Mouse (Mus musculus) heart, adult 2 months (tissue): ENCODE results near the gene Tfap4. TPM values are rescaled to one million over a fixed set of nuclear protein-coding genes. Genes with fewer than 3 reads are reported as not detected.

Experiments used
- DNase-seq, 2 experiments: peaks; one replicate each; pipeline ENCODE4 v3.0.0; 2021
- H3K27ac ChIP-seq: fragments of 200-600 bp; 2 replicates; pipeline ENCODE4 v1.8.1; 2022
- H3K27me3 ChIP-seq: fragments of 200-500 bp; 2 replicates; pipeline ENCODE4 v1.6.1; 2012; ENCODE audit warnings: mild to moderate bottlenecking, low read length, inconsistent platforms, mixed read lengths; ENCODE audit not compliant: control insufficient read depth, insufficient read depth
- H3K36me3 ChIP-seq: fragments of 200-500 bp; 2 replicates; pipeline ENCODE4 v1.6.1; 2012; ENCODE audit warnings: low read length, inconsistent platforms; ENCODE audit not compliant: control insufficient read depth, insufficient read depth
- H3K4me1 ChIP-seq: fragments of 200-500 bp; 2 replicates; pipeline ENCODE4 v1.6.1; 2011; ENCODE audit warnings: low read length; ENCODE audit not compliant: control insufficient read depth, insufficient read depth
- H3K4me3 ChIP-seq: fragments of 200-600 bp; 2 replicates; pipeline ENCODE4 v1.8.1; 2022
- H3K79me2 ChIP-seq: fragments of 200-500 bp; replicated peaks from 2 replicates; pipeline ENCODE4 v1.6.1; 2012; ENCODE audit warnings: mild to moderate bottlenecking, inconsistent platforms, low read length, moderate library complexity, mixed read lengths; ENCODE audit not compliant: control insufficient read depth, insufficient read depth
- H3K9ac ChIP-seq: fragments of 200-500 bp; 2 replicates; pipeline ENCODE4 v1.6.1; 2012; ENCODE audit warnings: low read depth, mild to moderate bottlenecking, control low read depth, inconsistent platforms, low read length, mixed read lengths
- CTCF ChIP-seq: fragments of 200-600 bp; IDR thresholded peaks from 2 replicates; pipeline ENCODE4 v1.8.1; 2022; ENCODE audit warnings: antibody characterized with exemption, mild to moderate bottlenecking, moderate library complexity
- EP300 ChIP-seq: fragments of 200-500 bp; IDR thresholded peaks from 2 replicates; pipeline ENCODE4 v1.6.1; 2011; ENCODE audit warnings: low read depth, low read length, control low read depth; ENCODE audit not compliant: insufficient read depth
- POLR2A ChIP-seq: fragments of 200-500 bp; IDR thresholded peaks from 2 replicates; pipeline ENCODE4 v1.6.1; 2011; ENCODE audit warnings: mild to moderate bottlenecking, low read depth, low read length, control low read depth; ENCODE audit not compliant: insufficient read depth
- WGBS: fragments of 180-500 bp; shearing (Covaris S2); methylation state at CpG from one replicate; pipeline ENCODE4 v1.1.7; 2018; 5-methylcytosine and 5-hydroxymethylcytosine counted together
- intact Hi-C: fragments of 180-260 bp; cut with DNase I; formaldehyde crosslinking; loops from one replicate; pipeline ENCODE4 v1.15.1; 2025
- polyA plus RNA-seq: library from polyadenylated mRNA; depleted of rRNA; stranded (reverse); fragments of >200 nt; gene quantifications from 2 replicates; pipeline ENCODE4 v1.2.3, GENCODE M21; 2012
- total RNA-seq, 2 experiments: library from RNA; stranded (reverse); gene quantifications; 2 replicates each; pipeline ENCODE4 v1.2.3; 2021

Gene Tfap4
- total and polyA plus RNA-seq, 3 experiments, result 2.4 to 3.4 (median 3.2) TPM

DNA sequence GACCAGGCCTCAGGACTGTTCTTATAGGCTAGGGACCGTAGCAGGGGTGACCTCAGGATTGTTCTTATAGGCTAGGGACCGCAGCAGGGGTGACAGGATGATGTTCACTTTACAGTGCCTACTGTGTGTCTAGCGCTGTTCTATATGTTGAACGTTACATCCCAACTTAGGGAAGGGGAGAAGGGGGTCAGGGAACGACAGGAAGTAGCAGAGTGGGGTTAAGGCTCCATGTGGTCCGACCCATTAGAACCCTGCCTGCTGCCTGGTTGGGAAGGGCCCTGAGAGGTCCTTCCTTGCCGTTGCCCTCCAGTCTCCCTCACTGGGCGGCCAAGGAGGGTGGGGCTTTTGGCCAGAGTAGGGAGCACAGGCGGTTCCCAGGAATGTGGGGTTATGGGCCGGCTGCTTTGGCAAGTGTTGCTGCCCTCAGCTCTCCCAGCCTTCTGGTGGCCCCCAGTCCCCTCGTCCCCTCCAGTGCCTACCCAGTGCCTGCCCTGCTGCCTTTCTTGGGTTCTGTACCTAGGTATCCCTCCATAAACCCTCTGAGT lies 44.7 kb upstream of the Tfap4 start:
- H3K79me2 ChIP-seq, result no peaks in the 10 kb centered on the region; the same call in 1 of the 2 replicates
- H3K36me3 ChIP-seq, result no peaks in the 10 kb centered on the region
- intact Hi-C loops, result no loop called here
- H3K4me1 ChIP-seq, result peaks cover 22% of the 10 kb centered on the region
- H3K27ac ChIP-seq, result no peak overlapping the region
- no peak for DNase-seq
- 68% methylated on average over 11 of the region's 11 CpGs for WGBS
- no peaks in the 10 kb centered on the region for H3K27me3 ChIP-seq
- H3K9ac ChIP-seq, result no peak overlapping the region
- TF ChIP-seq CTCF (no peak), POLR2A (no peak), EP300 (no peak)
- H3K4me3 ChIP-seq, result no peak overlapping the region

DNA sequence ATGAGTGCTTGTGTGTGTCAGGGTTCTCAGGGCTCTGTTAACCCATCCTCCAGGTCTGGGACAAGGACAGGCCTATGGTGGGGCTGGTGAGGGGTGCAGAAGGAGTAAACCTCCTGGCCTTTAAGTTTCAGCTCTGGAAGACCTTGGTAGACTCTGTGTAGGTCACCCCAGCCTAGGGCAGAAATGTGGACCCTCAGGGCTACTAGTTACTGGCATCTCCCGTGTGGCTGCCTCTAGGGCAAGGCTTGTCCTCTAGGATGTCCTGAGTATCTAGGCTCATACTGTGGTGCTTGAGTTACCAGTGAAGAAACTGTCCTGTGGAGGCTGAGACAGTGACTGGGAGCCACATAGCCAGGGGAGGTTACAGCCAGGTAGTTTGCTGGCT lies 43.8 kb upstream of the Tfap4 start:
- H3K4me1 ChIP-seq, result peaks cover 22% of the 10 kb centered on the region
- no peak overlapping the region for H3K4me3 ChIP-seq
- no peak overlapping the region for H3K9ac ChIP-seq
- no peak for DNase-seq
- intact Hi-C loops, result no loop called here
- no peaks in the 10 kb centered on the region for H3K36me3 ChIP-seq
- H3K27ac ChIP-seq, result no peak overlapping the region
- no peaks in the 10 kb centered on the region; the same call in 1 of the 2 replicates for H3K79me2 ChIP-seq
- 52% methylated on average over 1 of the region's 1 CpGs for WGBS
- TF ChIP-seq EP300 (no peak), CTCF (no peak), POLR2A (no peak)
- H3K27me3 ChIP-seq, result no peaks in the 10 kb centered on the region

DNA sequence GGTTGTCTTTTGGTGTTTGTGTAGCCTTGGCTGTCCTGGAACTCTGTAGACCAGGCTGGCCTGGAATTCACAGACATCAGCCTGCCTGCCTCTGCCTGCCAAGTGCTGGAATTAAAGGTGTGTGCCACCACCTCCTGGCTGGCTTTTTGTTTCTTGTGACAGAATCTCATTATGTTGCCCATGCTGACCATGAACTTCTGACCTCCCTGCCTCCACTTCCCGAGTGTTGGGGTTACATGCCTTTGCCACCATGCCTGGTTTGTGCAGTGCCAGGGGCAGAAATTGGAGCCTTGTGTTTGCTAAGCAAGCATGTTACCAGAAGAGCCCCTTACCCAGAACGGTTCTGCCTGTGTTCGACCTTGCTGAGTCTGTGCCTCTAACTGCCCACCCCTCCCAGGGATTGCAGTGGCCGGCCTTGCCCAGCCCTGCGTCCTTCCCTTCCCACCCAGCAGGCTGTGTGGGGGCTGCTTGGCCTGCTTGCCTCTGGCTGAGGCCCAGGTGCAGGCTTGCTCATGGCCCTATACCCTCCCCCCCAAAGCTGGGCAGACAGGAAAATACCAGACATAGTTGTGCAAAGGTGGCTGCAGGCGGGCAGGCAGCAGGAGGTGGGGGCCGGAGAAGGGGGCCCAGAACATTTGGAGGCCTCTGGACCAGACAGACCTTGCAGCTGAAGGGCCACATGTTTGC lies 43.3 kb upstream of the Tfap4 start:
- H3K4me3 ChIP-seq, result no peak overlapping the region
- intact Hi-C loops, result no loop called here
- no peaks in the 10 kb centered on the region for H3K27me3 ChIP-seq
- peaks cover 22% of the 10 kb centered on the region for H3K4me1 ChIP-seq
- no peak for DNase-seq
- no peak overlapping the region for H3K27ac ChIP-seq
- TF ChIP-seq POLR2A (no peak), CTCF (no peak), EP300 (no peak)
- WGBS, result 33% methylated on average over 7 of the region's 7 CpGs
- no peaks in the 10 kb centered on the region for H3K36me3 ChIP-seq
- H3K9ac ChIP-seq, result no peak overlapping the region
- H3K79me2 ChIP-seq, result no peaks in the 10 kb centered on the region; the same call in 1 of the 2 replicates

DNA sequence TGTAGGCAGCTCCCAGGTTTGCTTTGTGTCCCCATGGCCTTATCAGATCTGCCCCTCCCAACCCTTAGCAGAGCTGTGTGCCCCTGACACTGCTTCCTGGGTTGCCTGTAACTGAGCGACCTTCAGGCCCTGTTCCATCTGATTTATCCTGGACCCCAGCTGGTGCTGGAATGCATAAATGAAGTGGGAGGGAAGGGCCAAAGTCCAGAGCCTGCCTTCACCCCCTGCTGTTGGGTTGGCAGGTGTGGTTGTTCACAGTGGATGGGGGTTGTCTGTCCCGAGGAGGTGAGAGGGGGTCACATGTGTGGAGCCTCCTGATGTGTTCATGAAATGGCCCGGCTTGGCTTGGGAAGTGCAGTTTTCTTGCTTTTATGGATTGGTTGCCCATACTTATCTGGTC lies 42.5 kb upstream of the Tfap4 start:
- H3K9ac ChIP-seq, result no peak overlapping the region
- H3K27me3 ChIP-seq, result no peaks in the 10 kb centered on the region
- WGBS, result 41% methylated on average over 3 of the region's 3 CpGs
- DNase-seq, result no peak
- H3K79me2 ChIP-seq, result no peaks in the 10 kb centered on the region; the same call in 1 of the 2 replicates
- H3K27ac ChIP-seq, result no peak overlapping the region
- H3K36me3 ChIP-seq, result no peaks in the 10 kb centered on the region
- H3K4me3 ChIP-seq, result no peak overlapping the region
- intact Hi-C loops, result no loop called here
- peaks cover 17% of the 10 kb centered on the region for H3K4me1 ChIP-seq
- TF ChIP-seq POLR2A, result no peak
- no peak for TF ChIP-seq EP300

DNA sequence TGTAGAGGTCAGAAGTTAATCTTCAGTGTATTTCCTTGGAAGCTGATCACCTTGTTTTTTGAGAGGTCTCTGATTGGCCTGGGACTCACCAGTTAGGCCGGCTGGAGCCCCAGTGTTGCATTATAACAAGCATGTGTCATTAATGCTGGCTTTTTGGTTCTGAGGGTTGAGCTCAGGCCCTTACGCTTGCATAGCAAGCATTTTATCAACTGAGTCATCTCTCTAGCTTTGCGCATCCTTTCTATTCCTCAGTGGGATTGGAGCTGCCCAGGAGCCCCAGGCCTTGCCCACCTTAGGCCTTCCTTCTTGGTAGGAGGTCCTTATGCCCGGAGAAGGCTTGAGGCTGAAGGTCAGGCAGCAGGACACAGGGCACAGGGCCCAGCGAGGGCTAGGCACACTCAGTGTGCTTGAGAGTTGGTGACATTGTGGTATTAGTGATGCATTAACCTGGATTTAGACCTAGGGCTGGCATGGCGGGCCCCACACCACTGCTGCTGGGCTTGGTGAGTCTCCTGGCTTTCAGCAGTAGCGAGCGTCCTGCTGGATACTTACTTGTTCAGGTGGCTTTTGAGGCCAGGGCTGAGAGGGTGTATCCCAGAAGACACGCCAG lies 41.2 kb upstream of the Tfap4 start:
- Histone ChIP-seq H3K4me1 (peaks cover 5% of the 10 kb centered on the region), H3K27me3 (no peaks in the 10 kb centered on the region), H3K79me2 (no peaks in the 10 kb centered on the region; the same call in 1 of the 2 replicates), H3K9ac (no peak overlapping the region), H3K27ac (no peak overlapping the region), H3K36me3 (no peaks in the 10 kb centered on the region), H3K4me3 (no peak overlapping the region)
- DNase-seq, result no peak
- TF ChIP-seq POLR2A, result no peak
- no peak for TF ChIP-seq EP300
- no peak for TF ChIP-seq CTCF
- WGBS, result 80% methylated on average over 9 of the region's 9 CpGs
- intact Hi-C loops, result no loop called here

DNA sequence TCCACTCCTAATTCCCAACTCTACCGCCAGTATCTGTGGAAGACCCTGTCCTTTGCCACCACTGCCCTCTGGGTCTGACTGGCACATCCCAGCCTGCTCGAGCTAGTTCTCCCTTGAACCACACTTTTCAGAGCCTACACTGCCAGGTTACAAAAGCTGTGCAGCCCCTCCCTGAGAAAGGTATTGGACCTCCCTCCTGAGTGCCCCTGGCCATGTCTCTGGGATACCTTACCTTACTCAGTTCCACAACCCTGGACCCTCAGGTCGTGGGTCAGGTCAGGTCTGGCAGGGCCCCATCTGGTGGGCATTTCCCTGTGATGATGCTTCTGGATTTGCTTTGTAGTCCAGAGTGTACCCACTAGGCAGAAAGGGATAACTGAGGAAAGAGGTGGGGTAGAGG lies 40.0 kb upstream of the Tfap4 start:
- Histone ChIP-seq H3K4me3 (no peak overlapping the region), H3K27me3 (no peaks in the 10 kb centered on the region), H3K9ac (no peak overlapping the region), H3K4me1 (peaks cover 4% of the 10 kb centered on the region; the same call in 1 of the 2 replicates), H3K79me2 (no peaks in the 10 kb centered on the region), H3K27ac (no peak overlapping the region), H3K36me3 (no peaks in the 10 kb centered on the region)
- intact Hi-C loops, result no loop called here
- no peak for DNase-seq
- WGBS, result 81% methylated on average over 3 of the region's 3 CpGs
- TF ChIP-seq POLR2A, result no peak
- no peak for TF ChIP-seq EP300
- TF ChIP-seq CTCF, result no peak
